Mouse (Mus musculus): Measurements from ENCODE around the gene Ccdc159. TPM values are rescaled to one million over a fixed set of nuclear protein-coding genes. Genes with fewer than 3 reads are reported as not detected.

Gene Ccdc159
- polyA plus RNA-seq (2012; fragmentation: generic; extraction: Trizol) = 1 to 10 TPM; 2.1 to 6.2 TPM

GRCm38 (mm10) chr9:21927208-21927753, at the start of gene Ccdc159, which contains the start of gene Tmem205:
Gene Ccdc159, plus strand, starts transcription at chr9:21927471.
Gene Tmem205, minus strand, starts transcription at chr9:21927556.

GRCm38 (mm10) chr9:21918035-21918592, 9.2 kb upstream of the Ccdc159 start, which contains the start of gene Rab3d:
Gene Rab3d, minus strand, starts transcription at chr9:21918192.

GRCm38 (mm10) chr9:21936692-21937570, 9.7 kb downstream of the Ccdc159 start, which contains the start of gene Plppr2:
Gene Plppr2, plus strand, starts transcription at chr9:21937033.

DNA sequence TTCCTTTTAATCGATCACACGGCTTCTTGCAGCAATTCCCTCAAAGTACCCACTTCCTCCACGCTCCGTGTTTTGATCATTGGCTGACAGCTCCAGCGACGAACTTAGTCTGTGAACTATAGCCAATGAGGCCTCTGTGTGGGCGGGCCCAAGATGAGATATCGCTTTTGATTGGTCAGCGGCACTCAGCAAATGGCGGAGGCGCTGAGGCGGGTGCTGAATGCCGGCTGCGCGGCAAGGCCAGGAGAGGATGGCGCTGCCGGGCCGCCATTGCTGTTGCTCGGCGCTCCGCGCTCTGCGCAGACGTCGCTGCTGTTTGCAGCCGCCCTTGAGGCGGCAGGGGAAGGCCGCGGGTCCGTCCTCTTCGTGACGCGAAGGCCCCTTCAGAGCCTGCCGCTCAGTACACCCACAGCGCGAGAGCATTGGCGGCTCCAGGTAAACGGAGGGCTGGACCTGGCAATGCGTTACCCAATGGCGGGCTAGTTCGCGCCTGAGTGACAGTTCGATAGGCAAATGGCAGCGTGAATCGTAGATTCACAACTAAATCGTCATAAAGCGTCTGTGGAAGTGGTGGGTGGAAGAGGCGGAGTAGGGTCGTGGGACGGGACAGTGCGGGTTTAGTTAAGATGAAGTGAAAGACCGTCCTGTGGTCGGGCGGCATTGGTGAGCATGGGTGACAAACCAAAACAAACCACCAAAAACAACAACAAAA, 28.5 kb downstream of the Ccdc159 start, which contains the start of gene Swsap1:
Gene Swsap1, plus strand, starts transcription at position 186 of the 712 bp plus-strand sequence.

GRCm38 (mm10) chr9:21963417-21963816, 36.1 kb downstream of the Ccdc159 start, which contains the start of gene Epor:
Gene Epor, minus strand, starts transcription at chr9:21963506.

Other genes starting within 250 kb of the Ccdc159 start
- gene Ldlr, start 204.0 kb upstream of the Ccdc159 start, polyA plus RNA-seq (2012; fragmentation: generic; extraction: Trizol) = 10 to 100 TPM; 24.4 to 32.6 TPM
- gene Spc24, start 167.2 kb upstream of the Ccdc159 start, polyA plus RNA-seq (2012; fragmentation: generic; extraction: Trizol) = 10 to 100 TPM; 66.5 to 79.4 TPM
- 10 to 100 TPM; 13.4 to 57.5 TPM for gene Kank2, start 128.7 kb upstream of the Ccdc159 start, polyA plus RNA-seq (2012; fragmentation: generic; extraction: Trizol)
- not detected for gene Angptl8, start 92.0 kb upstream of the Ccdc159 start, polyA plus RNA-seq (2012; fragmentation: generic; extraction: Trizol)
- 10 to 100 TPM in 1 of 2 experiments, 1 to 10 TPM in 1; 2.3 to 10.7 TPM for gene Dock6, start 74.8 kb upstream of the Ccdc159 start, polyA plus RNA-seq (2012; fragmentation: generic; extraction: Trizol)
- gene Rab3d, start 9.3 kb upstream of the Ccdc159 start, polyA plus RNA-seq (2012; fragmentation: generic; extraction: Trizol) = 10 to 100 TPM in 1 of 2 experiments, 1 to 10 TPM in 1; 2.4 to 10.6 TPM
- 100 to 1,000 TPM in 1 of 2 experiments, 10 to 100 TPM in 1; 68.4 to 138 TPM for gene Tmem205, start 85 bp downstream of the Ccdc159 start, polyA plus RNA-seq (2012; fragmentation: generic; extraction: Trizol)
- 10 to 100 TPM; 10.1 to 21.5 TPM for gene Plppr2, start 9.6 kb downstream of the Ccdc159 start, polyA plus RNA-seq (2012; fragmentation: generic; extraction: Trizol)
- 1 to 10 TPM; 6.5 to 8.7 TPM for gene Swsap1, start 28.3 kb downstream of the Ccdc159 start, polyA plus RNA-seq (2012; fragmentation: generic; extraction: Trizol)
- gene Epor, start 36.0 kb downstream of the Ccdc159 start, polyA plus RNA-seq (2012; fragmentation: generic; extraction: Trizol) = under 1 TPM; 0.04 to 0.52 TPM
- gene Rgl3, start 62.0 kb downstream of the Ccdc159 start, polyA plus RNA-seq (2012; fragmentation: generic; extraction: Trizol) = 10 to 100 TPM in 1 of 2 experiments, 1 to 10 TPM in 1; 4.1 to 10.4 TPM
- 1 to 10 TPM in 1 of 2 experiments, under 1 TPM in 1; 0.64 to 1.9 TPM for gene Ccdc151, start 75.2 kb downstream of the Ccdc159 start, polyA plus RNA-seq (2012; fragmentation: generic; extraction: Trizol)
- 100 to 1,000 TPM; 110 to 200 TPM for gene Prkcsh, start 75.3 kb downstream of the Ccdc159 start, polyA plus RNA-seq (2012; fragmentation: generic; extraction: Trizol)
- gene Elavl3, start 124.6 kb downstream of the Ccdc159 start, polyA plus RNA-seq (2012; fragmentation: generic; extraction: Trizol) = under 1 TPM in 1 of 2 experiments, not detected in 1; 0.05 TPM
- not detected for gene Gm49318, start 143.8 kb downstream of the Ccdc159 start, polyA plus RNA-seq (2012; fragmentation: generic; extraction: Trizol)
- 10 to 100 TPM in 1 of 2 experiments, 1 to 10 TPM in 1; 4.2 to 10.3 TPM for gene Zfp653, start 143.9 kb downstream of the Ccdc159 start, polyA plus RNA-seq (2012; fragmentation: generic; extraction: Trizol)
- gene Ecsit, start 158.0 kb downstream of the Ccdc159 start, polyA plus RNA-seq (2012; fragmentation: generic; extraction: Trizol) = 10 to 100 TPM; 15.6 to 33.1 TPM
- gene Cnn1, start 171.7 kb downstream of the Ccdc159 start, polyA plus RNA-seq (2012; fragmentation: generic; extraction: Trizol) = under 1 TPM; 0.05 to 0.18 TPM
- gene Elof1, start 189.7 kb downstream of the Ccdc159 start, polyA plus RNA-seq (2012; fragmentation: generic; extraction: Trizol) = 100 to 1,000 TPM; 183 to 259 TPM
- not detected for gene Acp5, start 208.2 kb downstream of the Ccdc159 start, polyA plus RNA-seq (2012; fragmentation: generic; extraction: Trizol)
- gene Pigyl, start 229.4 kb downstream of the Ccdc159 start, polyA plus RNA-seq (2012; fragmentation: generic; extraction: Trizol) = 10 to 100 TPM; 51.2 to 91.4 TPM

Measured in C3H10T1/2 (cell line).